Mouse (Mus musculus) granulocyte monocyte progenitor cell, adult 5-6 weeks (primary cell): ENCODE data around the gene Pi4ka. TPM values are rescaled to one million over a fixed set of nuclear protein-coding genes. Genes with fewer than 3 reads are reported as not detected.
A peak's percentile ranks its signal among the peaks of the same experiment; 100 is the strongest.

ENCODE experiments used
- ATAC-seq: replicated peaks from 2 replicates; pipeline ENCODE4 v1.8.0; 2016; ENCODE audit warnings: mild to moderate bottlenecking, moderate TSS enrichment, inconsistent platforms; ENCODE audit not compliant: poor library complexity, severe bottlenecking
- total RNA-seq, 2 experiments: library from RNA; stranded (forward) in 1 of 2; stranded (reverse) in 1 of 2; fragments of 200-712, 200-1000 nt in 1 of 2; fragments of >200 nt in 1 of 2; fragmentation: Nextera tagmentation in 1 of 2; gene quantifications; 2 replicates each; pipeline ENCODE4 v1.2.3; 2014 to 2017

The Pi4ka gene
- total RNA-seq (2014; fragmentation: Nextera tagmentation) (52.5 and 78.2 TPM in 2 replicates), total RNA-seq (2017) (28.3 and 29.5 TPM in 2 replicates)

DNA sequence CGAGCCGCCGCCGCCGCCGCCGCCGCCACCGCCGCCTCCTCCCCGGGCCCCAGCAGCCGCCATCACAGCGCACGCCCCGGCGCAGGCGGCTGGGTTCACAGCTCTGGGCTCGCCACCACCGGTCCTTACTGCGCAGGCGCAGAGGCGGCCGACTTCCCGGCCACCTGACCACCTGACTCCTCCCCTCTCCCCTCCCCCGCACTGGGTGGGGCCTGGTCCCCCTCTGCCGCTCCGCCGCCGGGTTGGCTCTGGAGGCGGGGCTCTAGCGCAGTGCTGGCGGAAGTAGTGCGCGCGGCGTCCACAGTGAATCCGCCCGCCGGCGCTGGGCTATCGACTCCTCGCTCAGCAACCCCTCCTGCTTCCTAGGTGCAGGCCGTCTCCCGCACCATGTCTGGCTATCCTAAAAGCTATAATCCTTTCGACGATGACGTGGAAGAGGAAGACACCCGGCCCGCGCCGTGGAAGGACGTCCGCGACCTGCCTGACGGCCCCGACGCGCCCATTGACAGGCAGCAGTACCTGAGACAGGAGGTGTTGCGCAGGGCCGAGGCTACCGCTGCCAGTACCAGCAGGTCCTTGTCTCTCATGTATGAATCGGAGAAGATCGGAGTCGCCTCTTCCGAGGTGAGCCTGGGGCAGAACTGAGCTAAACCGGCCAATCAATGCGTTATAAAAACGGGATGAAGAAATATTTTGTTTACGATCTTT lies at the start of gene Pi4ka, which contains the start of gene Snap29:
TSS of gene Pi4ka (minus strand) at position 579 of the 708 bp plus-strand sequence.
TSS of gene Snap29 (plus strand) at position 251 of the 708 bp plus-strand sequence.
- ATAC-seq = peak; percentile 94

DNA sequence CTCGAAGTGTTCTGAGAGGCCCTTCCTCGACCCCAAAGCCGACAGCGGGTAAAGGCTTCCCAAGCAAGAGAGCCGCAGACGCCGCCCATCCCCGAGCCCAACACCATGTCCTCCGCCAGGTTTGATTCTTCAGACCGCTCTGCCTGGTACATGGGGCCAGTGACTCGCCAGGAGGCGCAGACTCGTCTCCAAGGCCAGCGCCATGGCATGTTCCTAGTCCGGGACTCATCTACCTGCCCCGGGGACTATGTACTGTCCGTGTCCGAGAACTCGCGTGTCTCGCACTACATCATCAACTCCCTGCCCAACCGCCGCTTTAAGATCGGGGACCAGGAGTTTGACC lies 46.2 kb upstream of the Pi4ka start:
- peak; percentile 18 for ATAC-seq

DNA sequence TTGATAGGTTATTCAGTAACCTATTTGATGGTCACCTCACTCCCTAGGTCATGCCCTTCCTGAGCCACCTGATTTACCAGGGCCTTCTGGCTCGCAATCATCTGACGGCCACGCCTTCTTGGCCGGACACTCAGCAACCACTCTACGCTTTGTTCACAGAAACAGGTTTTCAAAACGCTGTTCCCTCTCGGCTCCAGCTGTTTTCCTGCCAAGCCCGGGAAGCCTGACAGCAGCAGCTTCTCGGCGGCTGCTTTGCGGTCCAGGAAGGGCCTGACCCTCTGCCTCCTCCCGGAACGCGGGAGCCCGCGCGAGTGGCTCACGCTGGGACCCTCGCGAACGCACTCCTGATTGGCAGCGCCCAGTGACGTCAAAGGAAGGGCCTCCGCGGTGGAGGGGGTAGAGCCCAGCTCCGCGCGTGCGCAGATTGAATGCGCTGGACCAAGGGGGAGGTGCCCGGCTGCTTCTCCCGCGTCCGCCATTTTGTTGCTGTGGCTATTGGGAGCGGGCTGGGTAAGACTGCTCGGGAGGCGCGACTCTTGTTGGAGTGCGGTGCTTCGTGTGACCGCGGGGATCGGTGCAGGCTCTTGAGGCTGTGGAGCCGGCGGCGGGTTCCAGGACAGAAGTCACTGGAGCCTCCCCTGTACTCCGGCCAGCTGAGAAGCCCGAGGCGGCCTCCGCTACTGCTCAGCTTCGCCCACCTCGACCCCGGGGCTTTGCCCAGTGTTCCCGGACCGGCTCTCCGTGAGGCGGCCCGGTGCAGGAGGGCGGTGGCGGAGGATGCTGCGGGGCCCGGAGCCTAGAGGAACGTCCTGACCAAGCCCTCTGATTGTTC lies 45.6 kb upstream of the Pi4ka start, which contains the start of gene Crkl:
TSS of gene Crkl (plus strand) at position 447 of the 832 bp plus-strand sequence.
- ATAC-seq = peak; percentile 93

DNA sequence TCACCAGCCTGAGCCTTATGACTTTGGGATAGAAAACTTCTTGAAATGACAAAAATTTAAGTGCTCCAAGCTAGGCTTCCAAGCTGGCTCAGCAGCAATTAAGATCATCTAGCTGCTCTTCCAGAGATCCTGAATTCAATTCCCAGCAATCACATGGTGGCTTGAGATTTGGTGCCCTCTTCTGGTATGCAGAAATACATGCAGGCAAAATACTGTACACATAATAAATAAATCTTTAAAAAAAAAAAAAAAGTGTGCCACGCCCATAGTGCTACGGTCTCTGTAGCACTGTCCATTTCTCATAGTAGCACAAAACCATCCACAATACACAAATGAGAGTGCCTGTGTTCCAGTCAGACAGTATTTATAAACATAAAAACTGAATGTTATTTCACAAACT lies 26.5 kb upstream of the Pi4ka start:
- ATAC-seq = peak; percentile 35; the same call in 1 of the 2 replicates

DNA sequence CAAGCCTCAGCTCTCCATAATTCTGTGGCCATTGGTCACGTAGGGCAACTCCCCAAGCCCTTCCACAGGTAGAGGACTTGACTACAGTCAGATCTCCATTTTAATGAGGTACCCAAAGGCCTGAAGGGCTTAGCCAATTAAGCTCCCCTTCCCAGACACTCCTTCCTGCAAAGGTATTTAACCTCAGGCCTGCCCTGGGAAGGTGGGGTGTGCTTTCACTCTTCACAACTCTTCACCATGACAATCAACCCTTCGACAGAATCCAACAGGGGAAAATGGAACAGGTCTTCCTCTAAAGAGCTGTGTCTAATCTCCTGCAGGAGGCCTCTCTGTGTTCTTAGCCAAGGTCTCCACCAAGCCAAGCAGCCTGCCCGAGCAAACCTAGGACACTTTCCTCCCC lies 16.9 kb upstream of the Pi4ka start:
- ATAC-seq = no peak

DNA sequence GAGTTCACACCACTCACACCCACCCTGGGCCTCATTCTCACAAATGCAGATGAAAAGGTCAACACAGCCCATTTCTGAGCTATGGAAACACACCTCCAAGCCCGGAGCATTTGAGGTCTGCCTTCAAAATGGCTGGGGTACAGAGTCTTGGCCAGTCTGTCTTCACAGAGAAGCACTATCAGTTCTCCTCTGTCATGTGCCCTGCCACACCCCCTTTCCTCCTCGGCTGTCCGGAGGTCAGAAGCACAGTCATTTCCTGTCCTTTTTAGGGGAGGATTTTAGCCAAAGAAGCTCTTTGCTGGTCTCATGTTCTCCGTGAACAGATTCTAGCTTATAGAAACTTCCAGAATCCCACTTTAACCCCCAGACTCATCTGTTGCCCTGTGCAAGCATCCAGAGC lies 4.1 kb upstream of the Pi4ka start:
- ATAC-seq = no peak

DNA sequence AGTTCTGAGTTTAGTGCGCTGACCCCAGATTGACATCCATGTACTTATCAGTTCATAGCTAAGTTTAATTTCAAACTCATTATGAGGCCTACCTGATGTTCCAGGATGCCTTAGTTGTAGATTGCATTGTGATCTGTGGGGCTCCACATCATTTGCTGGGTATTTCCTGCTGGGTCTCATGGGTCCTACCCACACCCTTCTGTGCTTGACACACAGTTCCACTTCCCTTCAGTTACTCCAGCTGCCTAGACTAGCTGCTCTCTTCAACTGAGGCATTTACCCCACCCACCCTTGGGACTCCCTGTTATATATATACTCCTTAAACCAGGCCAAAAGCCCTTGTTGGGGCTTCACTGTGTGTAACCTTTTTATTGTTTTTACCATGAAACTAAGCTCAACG lies 2.9 kb upstream of the Pi4ka start:
- ATAC-seq = no peak

DNA sequence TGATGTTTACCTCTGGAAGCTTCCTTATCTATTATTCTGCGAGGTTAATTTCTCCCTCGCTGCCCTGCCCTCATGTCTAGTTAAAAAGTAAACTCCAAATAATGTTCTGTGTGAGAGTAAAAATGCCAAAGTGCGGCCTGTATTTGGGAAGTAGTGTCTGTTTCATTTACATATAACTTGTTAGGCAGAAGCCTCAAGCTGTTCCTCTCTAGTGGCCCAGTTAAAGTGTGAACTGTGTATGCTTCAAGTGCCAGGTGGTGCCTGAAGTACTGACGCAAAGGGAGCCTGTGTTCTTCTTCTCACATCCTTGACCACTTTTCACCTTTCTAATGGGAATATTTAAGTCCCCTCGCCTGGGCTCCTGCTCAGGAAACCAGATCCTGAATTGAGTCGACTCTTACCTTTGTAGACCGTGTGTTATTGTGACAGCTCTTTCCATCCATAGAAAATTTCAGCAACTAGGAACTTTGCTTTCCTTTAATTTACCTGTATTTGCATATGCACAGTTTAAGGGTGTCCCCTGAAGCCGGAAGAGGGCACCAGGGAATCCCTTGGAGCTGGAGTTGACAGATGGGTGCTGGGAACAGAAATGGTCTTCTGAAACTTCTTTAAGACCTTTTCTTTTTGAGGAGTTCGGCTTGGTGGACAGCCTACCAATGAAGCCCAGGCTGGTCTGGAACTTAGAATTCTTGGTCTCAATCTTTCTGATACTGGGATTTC lies 558 bp upstream of the Pi4ka start:
- ATAC-seq = no peak

DNA sequence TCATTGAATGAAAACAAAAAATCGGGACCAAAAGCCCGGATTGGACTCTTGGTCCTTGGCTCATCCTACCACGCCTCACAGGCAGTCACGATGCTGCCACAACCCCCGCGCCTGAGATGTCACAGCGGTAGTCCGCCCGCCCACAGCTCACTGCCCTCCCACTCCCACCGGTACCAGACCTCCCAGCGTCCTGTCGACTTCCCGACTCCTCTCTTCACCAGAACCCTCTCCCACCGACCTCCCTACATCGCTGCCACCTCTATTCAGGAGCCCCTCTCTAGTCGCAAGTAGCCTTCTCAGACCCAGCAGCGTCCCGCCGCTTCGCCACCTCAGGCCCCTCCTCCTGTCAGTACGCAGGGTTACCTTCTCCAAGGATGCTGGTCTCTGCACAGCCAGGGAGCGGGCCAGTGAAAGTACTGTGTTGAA lies 830 bp downstream of the Pi4ka start:
- peak; percentile 49 for ATAC-seq

DNA sequence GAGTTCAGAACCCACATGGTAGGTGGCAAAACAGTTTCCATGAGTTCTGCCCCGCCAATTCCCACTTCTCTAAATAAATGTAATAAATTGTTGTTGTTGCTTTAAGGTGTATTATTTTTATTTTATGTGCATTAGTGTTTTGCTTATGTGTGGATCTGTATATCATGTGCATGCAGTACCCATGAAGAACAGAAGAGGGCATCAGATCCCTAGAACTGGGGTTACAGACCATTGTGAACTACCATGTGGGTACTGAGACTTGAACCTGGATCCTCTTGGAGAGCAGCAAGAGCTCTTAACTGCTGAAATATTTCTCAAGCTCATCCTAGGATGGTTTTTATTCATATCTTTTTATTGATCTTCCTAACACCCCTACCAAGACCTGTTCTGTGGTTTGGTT lies 3.3 kb downstream of the Pi4ka start:
- ATAC-seq = peak; percentile 36; the same call in 1 of the 2 replicates

DNA sequence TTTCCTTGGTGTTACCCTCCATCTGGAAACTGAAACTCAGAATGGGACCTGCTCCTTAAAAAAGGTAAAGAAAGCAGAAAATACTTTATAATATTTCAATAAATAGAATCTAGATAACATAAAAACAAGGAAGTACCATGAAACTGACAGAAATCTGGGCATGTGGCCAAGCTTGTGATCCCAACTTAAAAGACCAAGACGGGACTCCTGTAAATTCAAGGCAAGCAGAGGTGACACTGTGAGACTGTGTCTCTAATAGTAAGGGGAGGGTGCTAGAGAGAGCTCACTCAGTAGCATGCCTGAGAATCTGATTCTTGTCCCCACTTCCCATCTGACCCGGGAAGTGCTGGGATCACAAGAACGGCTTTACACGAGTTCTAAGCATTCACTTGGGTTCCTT lies 13.3 kb downstream of the Pi4ka start:
- ATAC-seq = no peak

DNA sequence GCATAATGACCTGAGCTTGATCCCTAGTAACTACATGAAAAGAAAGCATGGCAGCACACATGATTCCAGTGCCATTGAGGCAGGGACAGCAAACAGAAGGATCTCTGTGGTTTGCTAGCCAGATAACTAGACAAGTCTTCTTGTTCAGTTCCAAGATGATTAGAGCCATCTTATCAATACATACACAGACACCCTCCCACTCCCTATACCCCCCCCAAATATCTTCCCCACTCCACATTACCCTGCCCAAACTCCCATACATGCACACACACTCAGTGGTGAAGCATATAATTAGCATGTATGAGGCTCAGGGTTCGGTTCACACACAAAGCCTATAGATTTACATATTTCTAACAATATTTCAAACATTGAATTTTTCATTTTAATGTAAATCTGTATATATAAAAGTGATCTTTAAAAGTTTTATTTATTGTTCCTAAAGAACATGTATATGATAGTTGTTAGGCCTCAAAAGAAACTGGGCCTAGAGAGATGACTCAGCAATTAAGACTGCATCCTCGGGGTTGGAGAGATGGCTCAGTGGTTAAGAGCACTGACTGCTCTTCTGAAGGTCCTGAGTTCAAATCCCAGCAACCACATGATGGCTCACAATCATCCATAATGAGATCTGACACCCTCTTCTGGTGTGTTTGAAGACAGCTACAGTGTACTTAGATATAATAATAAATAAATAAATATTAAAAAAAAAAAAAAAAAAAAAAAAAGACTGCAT lies 22.4 kb downstream of the Pi4ka start:
- no peak for ATAC-seq

DNA sequence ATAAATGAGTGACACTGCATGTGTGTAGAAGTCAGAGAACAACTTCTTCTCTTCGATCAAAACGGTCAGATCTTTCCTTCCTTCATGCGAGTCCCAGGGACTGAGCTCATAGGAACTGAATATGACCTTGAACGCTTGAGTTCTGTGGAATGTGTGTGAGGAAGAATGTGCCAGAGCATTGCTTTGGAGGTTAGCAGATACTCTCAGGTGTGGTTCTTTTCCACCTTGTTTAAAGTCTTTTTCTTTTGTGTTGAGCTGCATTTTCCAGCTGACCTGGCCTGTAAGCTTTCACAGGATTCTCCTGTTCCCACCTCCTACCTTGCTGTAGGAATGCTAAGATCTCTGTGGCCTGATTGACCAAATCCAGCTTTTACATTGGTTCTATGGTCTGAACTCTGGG lies 23.8 kb downstream of the Pi4ka start:
- no peak for ATAC-seq

DNA sequence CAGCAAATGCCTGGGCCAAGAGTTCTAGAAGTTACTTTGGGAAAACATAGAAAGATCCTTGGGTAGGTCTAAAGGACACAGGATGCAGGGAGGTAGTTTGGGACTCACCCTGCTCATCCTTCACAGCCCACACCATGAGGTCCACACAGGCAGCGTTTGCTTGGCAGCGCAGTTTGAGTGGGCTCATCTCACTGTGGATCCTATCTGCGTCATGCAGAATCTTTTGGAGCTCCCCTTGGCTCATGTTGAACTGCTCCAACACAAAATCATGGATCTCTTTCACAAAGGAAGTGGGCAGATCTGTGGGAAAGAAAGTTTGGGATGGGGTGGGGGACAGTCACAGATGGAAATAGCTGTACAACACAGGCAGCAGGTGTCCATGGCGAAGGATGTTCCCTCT lies 47.3 kb downstream of the Pi4ka start:
- no peak for ATAC-seq

DNA sequence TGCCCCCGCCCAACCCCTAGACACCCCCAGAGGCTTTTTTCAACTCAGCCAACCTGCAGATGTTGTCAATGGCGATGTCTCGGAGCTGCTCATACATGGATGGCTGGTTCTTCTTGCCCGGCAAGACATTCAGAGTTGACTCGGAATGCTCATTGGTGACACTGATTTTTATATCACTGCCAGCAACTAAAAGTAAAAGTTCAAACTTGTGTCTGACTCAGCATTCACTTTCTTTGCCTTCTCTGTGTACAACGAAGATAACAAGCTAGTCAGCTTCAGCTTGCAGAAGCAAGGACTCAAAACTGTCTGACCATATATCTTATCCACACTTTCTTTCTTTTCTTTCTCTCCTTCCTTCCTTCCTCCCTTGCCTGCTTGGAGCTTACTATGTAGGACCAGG lies 50.1 kb downstream of the Pi4ka start:
- no peak for ATAC-seq

DNA sequence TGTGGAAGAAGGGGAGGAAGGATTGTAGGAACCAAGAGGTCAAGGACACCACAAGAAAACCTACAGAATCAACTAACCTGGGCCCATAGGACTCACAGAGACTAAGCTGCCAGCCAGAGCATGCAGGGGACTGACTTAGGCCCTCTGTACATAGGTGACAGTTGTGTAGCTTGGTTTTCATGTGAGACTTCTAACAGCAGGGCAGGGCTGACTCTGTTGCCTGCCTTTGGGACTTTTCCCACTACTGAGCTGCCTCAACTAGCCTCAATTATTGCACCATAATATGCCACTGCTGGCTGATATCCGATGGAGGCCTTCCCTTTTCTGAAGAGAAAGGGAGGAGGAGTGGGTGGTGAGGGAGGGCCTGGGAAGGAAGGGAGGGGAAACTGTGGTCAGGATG lies 59.3 kb downstream of the Pi4ka start:
- ATAC-seq = 0 out of 2 replicates have a peak, but pooled peaks have one; percentile 27

DNA sequence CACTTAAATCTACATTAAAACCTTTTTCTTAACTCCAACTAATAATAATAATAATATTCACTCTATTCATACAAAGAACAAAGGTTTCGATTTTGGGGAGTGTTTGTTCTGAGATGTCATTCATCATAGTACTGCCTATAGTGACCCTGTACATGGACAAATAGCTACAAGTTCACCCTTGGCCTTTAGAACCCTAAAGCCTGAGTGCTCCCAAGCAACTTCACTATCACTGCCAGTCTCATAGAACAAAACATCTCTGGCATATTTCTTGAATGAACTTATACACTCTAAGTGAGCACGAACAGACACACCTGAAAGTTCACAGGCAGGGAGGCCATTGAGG lies 60.3 kb downstream of the Pi4ka start:
- ATAC-seq = no peak

DNA sequence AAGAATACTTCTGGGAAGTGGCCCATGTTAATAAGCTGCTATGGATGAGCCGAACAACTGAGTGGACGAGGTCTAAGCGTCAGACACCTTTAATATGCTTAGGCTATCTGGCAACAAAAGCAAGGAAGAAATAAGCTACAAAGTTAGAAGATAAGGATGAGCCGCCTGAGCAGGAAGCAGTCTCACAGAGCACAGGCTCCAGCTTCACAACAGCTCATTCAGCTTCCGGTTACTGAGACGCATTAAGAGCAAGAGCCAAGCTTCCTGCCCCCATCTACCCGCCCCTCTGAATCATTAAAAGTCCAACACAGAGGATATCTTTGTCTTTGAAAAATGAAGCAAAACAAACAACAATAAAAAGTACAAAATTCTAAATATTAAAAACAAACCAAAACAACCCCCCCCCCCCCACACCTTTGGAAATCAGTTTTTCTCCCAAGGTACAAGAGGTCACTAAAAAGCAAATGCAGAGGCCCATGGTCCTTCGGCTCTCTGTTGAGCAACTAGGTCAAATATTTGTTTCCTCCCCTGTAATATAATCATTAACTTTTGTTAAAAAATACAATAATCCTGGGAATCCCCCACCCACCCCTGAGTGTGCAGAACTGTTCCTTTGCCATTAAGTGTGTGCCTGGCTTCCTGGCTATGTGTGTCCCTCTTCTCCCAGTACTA lies 60.8 kb downstream of the Pi4ka start:
- ATAC-seq = no peak

DNA sequence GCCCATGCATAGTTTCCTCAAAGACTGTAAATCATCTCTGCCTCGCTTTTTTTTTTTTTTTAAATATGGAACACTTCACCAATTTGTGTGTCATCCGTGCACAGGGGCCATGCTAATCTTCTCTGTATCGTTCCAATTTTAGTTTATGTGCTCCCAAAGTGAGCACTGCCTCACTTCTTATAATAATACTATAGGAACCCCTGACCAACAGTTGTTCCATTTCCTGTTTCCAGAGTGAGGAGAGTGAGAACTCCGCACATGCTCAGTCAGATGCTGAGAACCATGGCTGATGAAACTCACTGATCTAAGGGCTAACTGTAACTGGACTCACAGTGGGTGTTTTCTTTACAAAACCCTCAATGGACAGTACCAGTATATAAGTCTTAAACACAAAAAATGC lies 64.3 kb downstream of the Pi4ka start:
- ATAC-seq = no peak

DNA sequence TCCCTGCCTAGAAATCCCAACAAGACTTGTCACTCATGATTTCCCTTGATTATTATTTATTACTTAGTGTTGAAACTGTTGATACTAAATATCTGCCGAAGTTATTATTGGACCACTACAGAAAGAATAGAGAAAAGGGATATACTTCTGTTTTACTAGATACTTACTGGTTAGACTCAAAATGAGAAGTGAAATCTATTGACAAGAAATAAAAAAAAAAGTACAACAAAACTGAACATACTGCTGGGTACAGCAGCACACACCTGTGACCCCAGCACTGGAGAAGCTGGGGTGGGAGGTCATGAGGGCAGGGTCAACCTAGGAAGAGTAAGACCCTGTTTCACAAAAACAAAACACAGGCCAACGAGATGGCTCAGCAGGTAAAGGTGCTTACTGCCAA lies 65.4 kb downstream of the Pi4ka start:
- ATAC-seq = no peak
